Mouse (Mus musculus) induced T-regulatory cell, adult 2 months (primary cell): Measurements from ENCODE around the gene Ccdc146.

ENCODE experiments used
- DNase-seq: peaks from one replicate; pipeline ENCODE4 v3.0.0-alpha.2; 2012; ENCODE audit warnings: low read depth

Ccdc146 gene

GRCm38 (mm10) chr5:21424614-21425602 lies at the start of gene Ccdc146, which contains the start of gene Fam185a:
TSS of gene Ccdc146 (minus strand) at chr5:21424677.
TSS of gene Fam185a (plus strand) at chr5:21424958.
- DNase-seq: peak; percentile 97

- no peak for DNase-seq
These were observed 43.6 kb upstream of the Ccdc146 start for GRCm38 (mm10) chr5:21468100-21468499.

GRCm38 (mm10) chr5:21467387-21467786 lies 42.9 kb upstream of the Ccdc146 start:
- DNase-seq: no peak

GRCm38 (mm10) chr5:21440833-21441530 lies 16.5 kb upstream of the Ccdc146 start:
- no peak for DNase-seq

GRCm38 (mm10) chr5:21439446-21440110 lies 15.1 kb upstream of the Ccdc146 start:
- DNase-seq: no peak

- DNase-seq: peak; percentile 78
These were observed 14.0 kb upstream of the Ccdc146 start for GRCm38 (mm10) chr5:21438428-21438827.

- no peak for DNase-seq
These were observed 12.0 kb upstream of the Ccdc146 start for GRCm38 (mm10) chr5:21436471-21436975.

- peak; percentile 43 for DNase-seq
These were observed 9.9 kb upstream of the Ccdc146 start for GRCm38 (mm10) chr5:21434148-21434929.

GRCm38 (mm10) chr5:21426666-21427065 lies 2.2 kb upstream of the Ccdc146 start:
- no peak for DNase-seq

- DNase-seq: peak; percentile 84
These were observed 3.9 kb downstream of the Ccdc146 start for GRCm38 (mm10) chr5:21420609-21421008.

GRCm38 (mm10) chr5:21418613-21419012 lies 5.9 kb downstream of the Ccdc146 start:
- peak; percentile 53 for DNase-seq

GRCm38 (mm10) chr5:21414116-21414820 lies 10.2 kb downstream of the Ccdc146 start:
- peak; percentile 73 for DNase-seq

- DNase-seq: no peak
These were observed 11.2 kb downstream of the Ccdc146 start for GRCm38 (mm10) chr5:21413322-21413721.

GRCm38 (mm10) chr5:21412056-21412455 lies 12.4 kb downstream of the Ccdc146 start:
- peak; percentile 88 for DNase-seq

GRCm38 (mm10) chr5:21411261-21411666 lies 13.2 kb downstream of the Ccdc146 start:
- DNase-seq: peak; percentile 96

GRCm38 (mm10) chr5:21395205-21395840 lies 29.2 kb downstream of the Ccdc146 start:
- DNase-seq: no peak

GRCm38 (mm10) chr5:21394562-21394961 lies 29.9 kb downstream of the Ccdc146 start:
- DNase-seq: no peak

GRCm38 (mm10) chr5:21391616-21392384 lies 32.7 kb downstream of the Ccdc146 start:
- DNase-seq: no peak

- DNase-seq: no peak
These were observed 35.6 kb downstream of the Ccdc146 start for GRCm38 (mm10) chr5:21388855-21389254.
